Mouse (Mus musculus): ENCODE data around the gene Iqch.

DNA sequence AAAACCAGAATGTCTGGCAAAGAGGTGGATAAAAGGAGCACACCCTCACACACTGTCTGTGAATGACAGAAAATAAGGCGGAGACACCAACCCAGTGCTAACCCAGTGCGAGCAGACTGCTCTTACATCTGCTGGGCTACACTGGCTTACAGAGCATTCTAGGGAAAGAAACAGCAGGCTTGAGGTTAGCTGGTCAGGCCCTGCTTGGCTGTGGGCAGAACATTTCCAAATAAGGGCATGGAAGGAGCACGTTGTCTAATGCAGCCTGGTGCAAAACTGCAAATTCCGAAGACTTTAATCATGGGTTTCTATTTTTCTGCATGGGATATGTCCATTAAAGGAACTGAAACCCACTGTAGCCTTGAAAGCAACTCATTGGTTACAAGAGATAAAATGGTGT, 64.8 kb downstream of the Iqch start:
- no peak for TF ChIP-seq POLR2A (IDR thresholded peaks at IDR 0.05; ENCODE audit: low read depth, low read length)
- no peak for TF ChIP-seq CTCF (IDR thresholded peaks at IDR 0.05; ENCODE audit: borderline replicate concordance, insufficient read depth, low read length)
